Mouse (Mus musculus): Measurements from ENCODE around the gene Ntn1. TPM values are rescaled to one million over a fixed set of nuclear protein-coding genes. Genes with fewer than 3 reads are reported as not detected.

Gene Ntn1
- polyA plus RNA-seq (2017; shearing (Covaris generic)): 0.09 TPM

GRCm38 (mm10) chr11:68400727-68401219 lies at the start of gene Ntn1:
Gene Ntn1, minus strand, starts transcription at chr11:68400823.

GRCm38 (mm10) chr11:68431699-68432360 lies 31.2 kb upstream of the Ntn1 start, which contains the start of gene Pik3r5:
Gene Pik3r5, plus strand, starts transcription at chr11:68432121.

Other genes starting within 250 kb of the Ntn1 start
- gene Pik3r5, start 31.3 kb upstream of the Ntn1 start, polyA plus RNA-seq (2017; shearing (Covaris generic)): 117 TPM
- gene Pik3r6, start 102.2 kb upstream of the Ntn1 start, polyA plus RNA-seq (2017; shearing (Covaris generic)): not detected
- not detected for gene Mfsd6l, start 155.4 kb upstream of the Ntn1 start, polyA plus RNA-seq (2017; shearing (Covaris generic))
- not detected for gene Ccdc42, start 186.2 kb upstream of the Ntn1 start, polyA plus RNA-seq (2017; shearing (Covaris generic))

Data from effector memory CD4-positive, alpha-beta T cell, adult 5 months (primary cell).